Mouse (Mus musculus) G1E (cell line): ENCODE measurements at regions not wholly inside any gene's neighbourhood (a gene's known extent, or its start where the extent isn't known, plus 50 kb on each side); places are given as distances from the start of the nearest gene placed in this dataset.

Source experiments
- ATAC-seq: 2 replicates; pipeline ENCODE4 v1.8.0; 2016; ENCODE audit warnings: mild to moderate bottlenecking; ENCODE audit not compliant: insufficient number of reproducible peaks, poor library complexity, low FRiP score, severe bottlenecking; ENCODE audit errors: extremely low read depth
- DNase-seq: peaks from one replicate; pipeline ENCODE4 v3.0.0; 2012; ENCODE audit warnings: low spot score
- H3K27me3 ChIP-seq: 2 replicates; pipeline ENCODE4 v1.6.1; 2012; ENCODE audit warnings: mild to moderate bottlenecking, low read length, inconsistent platforms; ENCODE audit not compliant: insufficient read depth
- H3K36me3 ChIP-seq: replicated peaks from 2 replicates; pipeline ENCODE3; 2012; ENCODE audit warnings: mild to moderate bottlenecking, inconsistent platforms
- H3K4me1 ChIP-seq: 2 replicates; pipeline ENCODE4 v1.6.1; 2012; ENCODE audit warnings: low read depth, low read length, inconsistent platforms, mixed read lengths; ENCODE audit not compliant: insufficient read depth
- H3K4me3 ChIP-seq: 2 replicates; pipeline ENCODE4 v1.5.1; 2012; ENCODE audit warnings: low read depth, mild to moderate bottlenecking, inconsistent platforms, low read length, moderate library complexity, mixed read lengths
- H3K9me3 ChIP-seq: replicated peaks from 2 replicates; pipeline ENCODE4 v1.6.1; 2012; ENCODE audit warnings: inconsistent platforms
- CTCF ChIP-seq: IDR thresholded peaks from 2 replicates; pipeline ENCODE4 v1.5.1; 2012; ENCODE audit warnings: low read depth, low read length, inconsistent platforms, mixed read lengths
- GATA1 ChIP-seq: IDR thresholded peaks from 2 replicates; pipeline ENCODE4 v1.6.1; 2012; ENCODE audit warnings: borderline replicate concordance, low read length, inconsistent platforms, mixed read lengths
- GATA2 ChIP-seq: IDR thresholded peaks from 2 replicates; pipeline ENCODE4 v1.6.1; 2012; ENCODE audit warnings: low read depth, low read length, inconsistent platforms, borderline replicate concordance
- POLR2AphosphoS5 ChIP-seq: IDR thresholded peaks from 2 replicates; pipeline ENCODE4 v1.6.1; 2012; ENCODE audit warnings: low read depth, low read length, inconsistent platforms; ENCODE audit not compliant: insufficient replicate concordance
- TAL1 ChIP-seq: conservative IDR thresholded peaks from 2 replicates; pipeline ENCODE4 v1.6.1; 2012; ENCODE audit warnings: low read depth, low read length, inconsistent platforms, mixed read lengths

DNA sequence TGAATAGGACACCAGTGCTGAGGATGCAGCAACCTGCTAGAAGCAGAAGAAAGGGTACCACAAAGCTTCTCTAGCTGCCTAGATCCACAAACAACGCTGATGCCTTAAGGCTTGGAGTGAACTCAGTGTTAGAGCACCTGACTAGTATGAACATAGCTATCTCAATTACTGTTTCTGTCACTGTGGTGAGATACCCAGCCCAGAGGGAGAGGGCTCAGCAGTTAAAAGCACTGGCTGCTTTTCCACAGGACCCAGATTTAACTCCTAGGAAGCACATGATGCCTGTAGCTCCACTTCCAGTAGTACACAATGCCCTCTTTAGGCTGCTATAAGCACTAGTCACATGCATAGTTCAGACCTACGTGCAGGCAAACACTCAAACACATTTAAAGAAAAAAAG is 67.3 kb upstream of the Ngly1 start:
- no peak for DNase-seq
- H3K4me1 ChIP-seq = no peaks in the 10 kb centered on the region
- TF ChIP-seq GATA2 (no peak), GATA1 (no peak), POLR2AphosphoS5 (no peak), CTCF (no peak), TAL1 (no peak)
- no peak for ATAC-seq
- H3K9me3 ChIP-seq = no peaks in the 10 kb centered on the region
- no peak overlapping the region for H3K4me3 ChIP-seq
- no peaks in the 10 kb centered on the region; the same call in 1 of the 2 replicates for H3K27me3 ChIP-seq
- H3K36me3 ChIP-seq = no peaks in the 10 kb centered on the region

GRCm38 (mm10) chr14:16185246-16185645 is 63.8 kb upstream of the Ngly1 start:
- no peaks in the 10 kb centered on the region for H3K9me3 ChIP-seq
- TF ChIP-seq POLR2AphosphoS5 = no peak
- TF ChIP-seq GATA1 = no peak
- TF ChIP-seq GATA2 = no peak
- TF ChIP-seq TAL1 = no peak
- TF ChIP-seq CTCF = no peak
- H3K36me3 ChIP-seq = no peaks in the 10 kb centered on the region
- no peak overlapping the region for H3K4me3 ChIP-seq
- no peaks in the 10 kb centered on the region; the same call in 1 of the 2 replicates for H3K27me3 ChIP-seq
- no peak; the same call in 1 of the 2 replicates for ATAC-seq
- DNase-seq = no peak
- H3K4me1 ChIP-seq = no peaks in the 10 kb centered on the region
